Comparison of ENCODE assay signal across 8 mouse cellular contexts in the genomic region with DNA sequence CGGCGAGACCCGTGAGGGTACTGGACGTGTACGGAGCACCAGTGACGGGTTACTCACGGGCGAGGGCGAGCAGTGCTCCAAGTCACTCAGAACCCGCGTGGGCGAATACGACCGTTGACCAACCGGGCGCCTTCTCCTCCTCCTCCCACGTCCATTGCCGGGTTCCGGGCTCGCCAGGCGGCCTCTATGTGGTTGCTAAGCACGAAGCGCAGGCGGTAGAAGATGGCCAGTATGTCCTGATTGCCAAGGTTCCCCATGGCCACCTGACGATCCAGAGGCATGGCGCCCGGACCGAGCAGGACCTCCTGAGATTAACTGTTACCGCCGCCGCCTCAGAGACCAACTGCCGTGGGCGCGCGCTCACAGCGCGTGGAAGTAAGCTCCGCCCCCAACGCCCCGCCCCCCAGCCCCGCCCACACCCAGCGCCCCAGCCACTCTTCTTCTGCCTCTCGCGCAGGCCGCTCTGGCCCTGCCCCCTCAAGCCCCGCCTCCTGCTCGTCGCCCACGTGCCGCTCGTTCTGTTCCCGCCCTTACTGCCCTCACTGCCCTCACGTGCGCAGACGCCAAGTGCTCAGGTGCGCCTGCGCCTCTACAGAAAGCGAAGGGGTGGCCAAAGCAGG. TPM values are rescaled to one million over a fixed set of nuclear protein-coding genes. Genes with fewer than 3 reads are reported as not detected.
DNase-seq lines count a peak whose midpoint lies in the region; ATAC-seq lines count a peak whose summit lies in the region.

No protein-coding gene starts in this region.

- DNase-seq in T-cell, adult 2 months (ENCODE audit: low spot score) = peak; percentile 70
- peak; percentile 87 to 88 for DNase-seq in cerebellum, postnatal 10 days
- peak; percentile 64 for DNase-seq in frontal cortex, postnatal 10 days (ENCODE audit: low spot score in 2 of 2)
- DNase-seq in layer of hippocampus, postnatal 36 days = peak; percentile 33 to 49
- DNase-seq in lung, postnatal 36 days = peak; percentile 93
- DNase-seq in retina, postnatal 7 days (ENCODE audit: low read depth, low spot score) = peak; percentile 58
- DNase-seq in urinary bladder, adult 18-20 months (ENCODE audit: low spot score in 2 of 2) = peak; percentile 75 to 83

- H3K27me3 ChIP-seq in hindbrain, embryonic 13.5 days = 0 out of 2 replicates have a peak, but pooled peaks cover 13% of the 10 kb centered on the region

- H3K4me3 ChIP-seq in hindbrain, embryonic 13.5 days = peak overlapping the region; percentile 40

- no peaks in the 10 kb centered on the region for H3K36me3 ChIP-seq in hindbrain, embryonic 13.5 days

- H3K4me1 ChIP-seq in hindbrain, embryonic 13.5 days (replicated peaks) = peaks cover 5% of the 10 kb centered on the region

- WGBS in hindbrain, embryonic 13.5 days = 27% methylated on average over 57 of the region's 58 CpGs

- no peaks in the 10 kb centered on the region for H3K9me3 ChIP-seq in hindbrain, embryonic 13.5 days

- H3K9ac ChIP-seq in hindbrain, embryonic 13.5 days = no peak overlapping the region

- peak overlapping the region; percentile 56 for H3K4me2 ChIP-seq in hindbrain, embryonic 13.5 days

- H3K27ac ChIP-seq in hindbrain, embryonic 13.5 days = no peak overlapping the region

- ATAC-seq in hindbrain, embryonic 13.5 days (ENCODE audit: low FRiP score) = peak; percentile 90

RNA-seq across cellular contexts. Expression of a gene that starts 17.0 kb away (rescaled TPM):
- 43.8 and 46.7 TPM in 2 replicates for polyA plus RNA-seq in hindbrain, embryonic 13.5 days (2015; fragmentation: Nextera tagmentation; extraction: Ambion mirVana)
- total RNA-seq in layer of hippocampus, postnatal 36 days (2021) = 10 to 100 TPM; 19.6 to 19.7 TPM

Comparison
In these comparisons a context has a peak if more than half of its experiments do, and no peak if none do; other contexts are left out.
1. DNase-seq: peak in every context shown above with its lines; median percentile 93 in lung, postnatal 36 days; 88 in cerebellum, postnatal 10 days; 79 in urinary bladder, adult 18-20 months; 70 in T-cell, adult 2 months; 64 in frontal cortex, postnatal 10 days; 58 in retina, postnatal 7 days; 41 in layer of hippocampus, postnatal 36 days.